Mouse (Mus musculus): ENCODE results near the gene Gtf3c4. TPM values are rescaled to one million over a fixed set of nuclear protein-coding genes. Genes with fewer than 3 reads are reported as not detected.
A peak's percentile ranks its signal among the peaks of the same experiment; 100 is the strongest.

The Gtf3c4 gene
- 2.4 and 4.7 TPM in 2 replicates for polyA plus RNA-seq (2012; rRNA removed)

- Histone ChIP-seq H3K36me3 (ENCODE audit: control insufficient read depth, insufficient read depth, low read length) (peaks cover 5% of the 10 kb centered on the region), H3K27me3 (ENCODE audit: control insufficient read depth, insufficient read depth, low read length) (no peaks in the 10 kb centered on the region), H3K4me3 (ENCODE audit: low read depth, low read length) (peak within 1 kb of the TSS; percentile 84), H3K27ac (ENCODE audit: insufficient read depth, low read depth, low read length) (peak within 1 kb of the TSS; percentile 90), H3K4me1 (ENCODE audit: control insufficient read depth, insufficient read depth, insufficient read length, low read length) (peaks cover 2% of the 10 kb centered on the region)
- under 1% methylated on average over 63 of the region's 63 CpGs for WGBS
- peak; percentile 40 for TF ChIP-seq POLR2A (IDR thresholded peaks at IDR 0.05; ENCODE audit: low read depth, low read length)
- TF ChIP-seq CTCF (IDR thresholded peaks at IDR 0.05; ENCODE audit: extremely low read depth, insufficient read length, insufficient replicate concordance, low read depth, low read length) = no peak
These were observed at the start of gene Gtf3c4, which contains the start of gene Ddx31 for GRCm38 (mm10) chr2:28840222-28840951. TSS of gene Gtf3c4 (minus strand) at chr2:28840360. TSS of gene Ddx31 (plus strand) at chr2:28840406.

- Histone ChIP-seq H3K4me3 (ENCODE audit: low read depth, low read length) (no peak overlapping the region), H3K36me3 (ENCODE audit: control insufficient read depth, insufficient read depth, low read length) (peaks cover 18% of the 10 kb centered on the region), H3K27me3 (ENCODE audit: control insufficient read depth, insufficient read depth, low read length) (no peaks in the 10 kb centered on the region), H3K4me1 (ENCODE audit: control insufficient read depth, insufficient read depth, insufficient read length, low read length) (no peaks in the 10 kb centered on the region), H3K27ac (ENCODE audit: insufficient read depth, low read depth, low read length) (no peak overlapping the region)
- TF ChIP-seq CTCF (IDR thresholded peaks at IDR 0.05; ENCODE audit: extremely low read depth, insufficient read length, insufficient replicate concordance, low read depth, low read length) (no peak), POLR2A (IDR thresholded peaks at IDR 0.05; ENCODE audit: low read depth, low read length) (no peak)
- 77% methylated on average over 4 of the region's 4 CpGs for WGBS
These were observed 44.8 kb upstream of the Gtf3c4 start for GRCm38 (mm10) chr2:28884914-28885313.

GRCm38 (mm10) chr2:28882826-28883485, 42.8 kb upstream of the Gtf3c4 start:
- TF ChIP-seq CTCF (IDR thresholded peaks at IDR 0.05; ENCODE audit: extremely low read depth, insufficient read length, insufficient replicate concordance, low read depth, low read length) = no peak
- no peak for TF ChIP-seq POLR2A (IDR thresholded peaks at IDR 0.05; ENCODE audit: low read depth, low read length)
- 81% methylated on average over 6 of the region's 6 CpGs for WGBS
- Histone ChIP-seq H3K27me3 (ENCODE audit: control insufficient read depth, insufficient read depth, low read length) (no peaks in the 10 kb centered on the region), H3K4me1 (ENCODE audit: control insufficient read depth, insufficient read depth, insufficient read length, low read length) (no peaks in the 10 kb centered on the region), H3K4me3 (ENCODE audit: low read depth, low read length) (no peak overlapping the region), H3K27ac (ENCODE audit: insufficient read depth, low read depth, low read length) (no peak overlapping the region), H3K36me3 (ENCODE audit: control insufficient read depth, insufficient read depth, low read length) (peaks cover 15% of the 10 kb centered on the region)

GRCm38 (mm10) chr2:28882047-28882446, 41.9 kb upstream of the Gtf3c4 start:
- Histone ChIP-seq H3K36me3 (ENCODE audit: control insufficient read depth, insufficient read depth, low read length) (peaks cover 21% of the 10 kb centered on the region), H3K27me3 (ENCODE audit: control insufficient read depth, insufficient read depth, low read length) (no peaks in the 10 kb centered on the region), H3K4me1 (ENCODE audit: control insufficient read depth, insufficient read depth, insufficient read length, low read length) (no peaks in the 10 kb centered on the region), H3K4me3 (ENCODE audit: low read depth, low read length) (no peak overlapping the region), H3K27ac (ENCODE audit: insufficient read depth, low read depth, low read length) (no peak overlapping the region)
- 89% methylated on average over 3 of the region's 3 CpGs for WGBS
- TF ChIP-seq POLR2A (IDR thresholded peaks at IDR 0.05; ENCODE audit: low read depth, low read length) (no peak), CTCF (IDR thresholded peaks at IDR 0.05; ENCODE audit: extremely low read depth, insufficient read length, insufficient replicate concordance, low read depth, low read length) (no peak)

GRCm38 (mm10) chr2:28881275-28881674, 41.1 kb upstream of the Gtf3c4 start:
- H3K4me1 ChIP-seq (ENCODE audit: control insufficient read depth, insufficient read depth, insufficient read length, low read length) = no peaks in the 10 kb centered on the region
- 88% methylated on average over 3 of the region's 3 CpGs for WGBS
- no peak overlapping the region for H3K4me3 ChIP-seq (ENCODE audit: low read depth, low read length)
- H3K36me3 ChIP-seq (ENCODE audit: control insufficient read depth, insufficient read depth, low read length) = peaks cover 24% of the 10 kb centered on the region
- H3K27ac ChIP-seq (ENCODE audit: insufficient read depth, low read depth, low read length) = no peak overlapping the region
- no peaks in the 10 kb centered on the region for H3K27me3 ChIP-seq (ENCODE audit: control insufficient read depth, insufficient read depth, low read length)
- no peak for TF ChIP-seq CTCF (IDR thresholded peaks at IDR 0.05; ENCODE audit: extremely low read depth, insufficient read length, insufficient replicate concordance, low read depth, low read length)
- TF ChIP-seq POLR2A (IDR thresholded peaks at IDR 0.05; ENCODE audit: low read depth, low read length) = no peak

- peaks cover 23% of the 10 kb centered on the region for H3K36me3 ChIP-seq (ENCODE audit: control insufficient read depth, insufficient read depth, low read length)
- TF ChIP-seq POLR2A (IDR thresholded peaks at IDR 0.05; ENCODE audit: low read depth, low read length) (no peak), CTCF (IDR thresholded peaks at IDR 0.05; ENCODE audit: extremely low read depth, insufficient read length, insufficient replicate concordance, low read depth, low read length) (no peak)
- H3K27me3 ChIP-seq (ENCODE audit: control insufficient read depth, insufficient read depth, low read length) = no peaks in the 10 kb centered on the region
- H3K27ac ChIP-seq (ENCODE audit: insufficient read depth, low read depth, low read length) = no peak overlapping the region
- no peaks in the 10 kb centered on the region for H3K4me1 ChIP-seq (ENCODE audit: control insufficient read depth, insufficient read depth, insufficient read length, low read length)
- 92% methylated on average over 11 of the region's 11 CpGs for WGBS
- H3K4me3 ChIP-seq (ENCODE audit: low read depth, low read length) = no peak overlapping the region
These were observed 35.4 kb upstream of the Gtf3c4 start for GRCm38 (mm10) chr2:28875554-28875953.

GRCm38 (mm10) chr2:28867495-28867894, 27.3 kb upstream of the Gtf3c4 start:
- Histone ChIP-seq H3K27ac (ENCODE audit: insufficient read depth, low read depth, low read length) (no peak overlapping the region), H3K4me1 (ENCODE audit: control insufficient read depth, insufficient read depth, insufficient read length, low read length) (no peaks in the 10 kb centered on the region), H3K27me3 (ENCODE audit: control insufficient read depth, insufficient read depth, low read length) (no peaks in the 10 kb centered on the region), H3K36me3 (ENCODE audit: control insufficient read depth, insufficient read depth, low read length) (peaks cover 11% of the 10 kb centered on the region; the same call in 1 of the 2 replicates), H3K4me3 (ENCODE audit: low read depth, low read length) (no peak overlapping the region)
- no peak for TF ChIP-seq CTCF (IDR thresholded peaks at IDR 0.05; ENCODE audit: extremely low read depth, insufficient read length, insufficient replicate concordance, low read depth, low read length)
- TF ChIP-seq POLR2A (IDR thresholded peaks at IDR 0.05; ENCODE audit: low read depth, low read length) = no peak
- 76% methylated on average over 7 of the region's 7 CpGs for WGBS
